Mouse (Mus musculus) gastrocnemius, postnatal 36 days (tissue): ENCODE results near the gene Zbtb22. TPM values are rescaled to one million over a fixed set of nuclear protein-coding genes. Genes with fewer than 3 reads are reported as not detected.
"Not testable (repeated sequence)": the region's sequence is repeated elsewhere in the genome, so short reads cannot be mapped to it uniquely, and the experiment has no call there.

Source experiments
- DNase-seq, 2 experiments: peaks; one replicate each; pipeline ENCODE4 v3.0.0; 2022
- intact Hi-C: fragments of 180-260 bp; cut with DNase I; formaldehyde crosslinking; loops from one replicate; pipeline ENCODE4 v1.15.1; 2025
- long read RNA-seq, 2 experiments: library from polyadenylated mRNA; stranded (forward); transcript quantifications; one replicate each; pipeline ENCODE4 v2.0.0; 2021
- total RNA-seq, 2 experiments: library from RNA; stranded (reverse); gene quantifications; 2 replicates each; pipeline ENCODE4 v1.2.3; 2021

Zbtb22 gene
- 10 to 100 TPM; 12.6 to 16.6 TPM for total RNA-seq
- long read RNA-seq, experiment 1, transcript Zbtb22-201 (2 exons, 2,612 nt), result major isoform, 5 of 12 reads
- long read RNA-seq, experiment 1, partial matches to known transcripts, result 0 of 12 reads
- long read RNA-seq, experiment 1, other reads (novel, unspliced or antisense), result 7 of 12 reads
- long read RNA-seq, experiment 2, transcript Zbtb22-201 (2 exons, 2,612 nt), result major isoform, 12 of 22 reads
- long read RNA-seq, experiment 2, partial matches to known transcripts, result 0 of 22 reads
- long read RNA-seq, experiment 2, other reads (novel, unspliced or antisense), result 9 of 22 reads

- intact Hi-C loops, result no loop called here
- peak; percentile 89 to 94 for DNase-seq
These were observed at the start of gene Zbtb22, which contains the start of gene Tapbp for GRCm38 (mm10) chr17:33915671-33916250. Gene Zbtb22, plus strand, starts transcription at chr17:33915904. Gene Tapbp, plus strand, starts transcription at chr17:33915899.

GRCm38 (mm10) chr17:33873537-33873936, 42.2 kb upstream of the Zbtb22 start, which contains the start of gene Gm7029:
Gene Gm7029, plus strand, starts transcription at chr17:33873837.
- DNase-seq, intact Hi-C loops: not testable (repeated sequence)

- intact Hi-C loops, result no loop called here
- no peak for DNase-seq
These were observed 41.3 kb upstream of the Zbtb22 start for GRCm38 (mm10) chr17:33874411-33874810.

- intact Hi-C loops, DNase-seq: not testable (repeated sequence)
These were observed 39.9 kb upstream of the Zbtb22 start for GRCm38 (mm10) chr17:33875797-33876196.

GRCm38 (mm10) chr17:33884320-33884719, 31.4 kb upstream of the Zbtb22 start:
- intact Hi-C loops, result not testable (repeated sequence)

GRCm38 (mm10) chr17:33887802-33888201, 27.9 kb upstream of the Zbtb22 start:
- intact Hi-C loops, DNase-seq: not testable (repeated sequence)

More at GRCm38 (mm10) chr17:33884320-33884719, 31.4 kb upstream of the Zbtb22 start:
- DNase-seq, result not testable (repeated sequence)

- intact Hi-C loops, DNase-seq: not testable (repeated sequence)
These were observed 27.5 kb upstream of the Zbtb22 start for GRCm38 (mm10) chr17:33888230-33888629.

- intact Hi-C loops, DNase-seq: not testable (repeated sequence)
These were observed 25.7 kb upstream of the Zbtb22 start for GRCm38 (mm10) chr17:33889941-33890532.

- intact Hi-C loops, result no loop called here
- DNase-seq, result peak; percentile 99
These were observed 25.1 kb upstream of the Zbtb22 start, which contains the start of gene Kifc1 for GRCm38 (mm10) chr17:33890533-33891059. Gene Kifc1, minus strand, starts transcription at chr17:33890661.

- no peak for DNase-seq
- intact Hi-C loops, result no loop called here
These were observed 24.3 kb upstream of the Zbtb22 start for GRCm38 (mm10) chr17:33891357-33891756.

GRCm38 (mm10) chr17:33891892-33892291, 23.8 kb upstream of the Zbtb22 start:
- DNase-seq, intact Hi-C loops: not testable (repeated sequence)

- DNase-seq, result no peak
- intact Hi-C loops, result no loop called here
These were observed 23.3 kb upstream of the Zbtb22 start for GRCm38 (mm10) chr17:33892429-33892828.

- DNase-seq, intact Hi-C loops: not testable (repeated sequence)
These were observed 22.7 kb upstream of the Zbtb22 start for GRCm38 (mm10) chr17:33893011-33893410.

- intact Hi-C loops, result no loop called here
- no peak for DNase-seq
These were observed 18.4 kb upstream of the Zbtb22 start for GRCm38 (mm10) chr17:33897114-33897794.

- DNase-seq, intact Hi-C loops: not testable (repeated sequence)
These were observed 17.5 kb upstream of the Zbtb22 start for GRCm38 (mm10) chr17:33898193-33898592.

GRCm38 (mm10) chr17:33899642-33900041, 16.1 kb upstream of the Zbtb22 start:
- intact Hi-C loops, result no loop called here
- DNase-seq, result no peak

GRCm38 (mm10) chr17:33900281-33900988, 15.3 kb upstream of the Zbtb22 start:
- intact Hi-C loops, result no loop called here
- DNase-seq, result no peak

GRCm38 (mm10) chr17:33900989-33901314, 14.8 kb upstream of the Zbtb22 start:
- intact Hi-C loops, result no loop called here
- no peak for DNase-seq

- DNase-seq, result no peak
- intact Hi-C loops, result no loop called here
These were observed 14.1 kb upstream of the Zbtb22 start for GRCm38 (mm10) chr17:33901653-33902052.

GRCm38 (mm10) chr17:33902079-33902478, 13.6 kb upstream of the Zbtb22 start:
- intact Hi-C loops, result no loop called here
- DNase-seq, result no peak
